Mouse (Mus musculus) kidney, postnatal 0 days (tissue): Measurements from ENCODE around the gene Sept11. TPM values are rescaled to one million over a fixed set of nuclear protein-coding genes. Genes with fewer than 3 reads are reported as not detected.

Experiments
- ATAC-seq: fragments of 200-750 bp; cut with Nextera tagmentation; replicated peaks from 2 replicates; pipeline ENCODE4 v1.8.0; 2017; ENCODE audit warnings: low read depth, moderate number of reproducible peaks, moderate TSS enrichment, moderate library complexity; ENCODE audit not compliant: low FRiP score
- DNase-seq: peaks from one replicate; pipeline ENCODE4 v3.0.0-alpha.2; 2016; ENCODE audit warnings: low spot score
- H3K27ac ChIP-seq: fragments of 300-500 bp; sonication (generic); 2 replicates; pipeline ENCODE4 v1.5.1; 2014; ENCODE audit warnings: mild to moderate bottlenecking
- H3K27me3 ChIP-seq: fragments of 300-500 bp; sonication (generic); 2 replicates; pipeline ENCODE4 v1.6.1; 2014; ENCODE audit warnings: low read length, mixed read lengths; ENCODE audit not compliant: insufficient read depth
- H3K36me3 ChIP-seq: fragments of 300-500 bp; sonication (generic); 2 replicates; pipeline ENCODE4 v1.6.1; 2014; ENCODE audit warnings: low read length, mixed read lengths; ENCODE audit not compliant: insufficient read depth
- H3K4me1 ChIP-seq: fragments of 300-500 bp; sonication (generic); replicated peaks from 2 replicates; pipeline ENCODE4 v1.6.1; 2014; ENCODE audit warnings: antibody characterized with exemption, low read length, mixed read lengths; ENCODE audit not compliant: insufficient read depth
- H3K4me2 ChIP-seq: fragments of 300-500 bp; sonication (generic); 2 replicates; pipeline ENCODE4 v1.6.1; 2014; ENCODE audit warnings: mild to moderate bottlenecking, low read length, moderate library complexity, mixed read lengths
- H3K4me3 ChIP-seq: fragments of 300-500 bp; sonication (generic); replicated peaks from 2 replicates; pipeline ENCODE4 v1.5.1; 2014; ENCODE audit warnings: low read depth, low read length
- H3K9ac ChIP-seq: fragments of 300-500 bp; sonication (generic); 2 replicates; pipeline ENCODE4 v1.6.1; 2014; ENCODE audit warnings: low read depth, low read length
- H3K9me3 ChIP-seq: fragments of 300-500 bp; sonication (generic); replicated peaks from 2 replicates; pipeline ENCODE4 v1.6.1; 2016; ENCODE audit warnings: low read length, inconsistent platforms, mixed read lengths
- CTCF ChIP-seq: IDR thresholded peaks from 2 replicates; pipeline ENCODE4 v1.5.1; 2016; ENCODE audit warnings: antibody characterized with exemption, low read depth, mild to moderate bottlenecking, moderate library complexity
- WGBS: fragments of 180-500 bp; shearing (Covaris S2); extraction: QIAGEN DNeasy Blood & Tissue Kit; methylation state at CpG from one replicate; pipeline ENCODE4 v1.1.7; 2014; 5-methylcytosine and 5-hydroxymethylcytosine counted together
- polyA plus RNA-seq: library from polyadenylated mRNA; unstranded; fragments of >200 nt; fragmentation: Nextera tagmentation; extraction: Ambion mirVana; gene quantifications from 2 replicates; pipeline ENCODE4 v1.2.1, GENCODE M21; 2015

Gene Sept11
- polyA plus RNA-seq, 1 experiment from 2014 or later, result 140 TPM

DNA sequence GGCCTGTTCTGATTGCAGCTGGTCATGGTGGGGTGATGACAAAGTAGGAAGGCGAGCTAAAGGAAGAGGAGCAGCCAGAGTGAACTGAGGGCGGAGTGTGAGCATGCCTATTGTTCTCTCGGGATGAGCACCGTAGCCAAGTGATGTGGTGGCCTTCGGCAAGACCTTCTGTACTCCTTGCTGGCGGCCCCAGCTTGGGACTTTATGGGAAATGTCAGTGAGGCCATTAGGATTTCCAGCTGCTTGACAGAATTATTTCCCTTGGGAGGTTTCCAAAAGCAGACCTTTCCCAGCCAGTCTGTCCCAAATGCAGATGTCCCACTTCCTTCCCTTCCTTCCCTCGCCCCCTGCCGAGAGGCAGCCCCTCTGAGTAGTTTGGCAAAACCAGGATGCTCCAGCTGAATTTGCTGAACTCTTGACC, 8.1 kb downstream of the Sept11 start:
- H3K4me1 ChIP-seq, result peaks cover 50% of the 10 kb centered on the region
- no peaks in the 10 kb centered on the region for H3K9me3 ChIP-seq
- peak; percentile 90 for DNase-seq
- H3K36me3 ChIP-seq, result no peaks in the 10 kb centered on the region
- peak overlapping the region; percentile 28 for H3K4me2 ChIP-seq
- peak; percentile 27; the same call in 1 of the 2 replicates for TF ChIP-seq CTCF
- no peak overlapping the region for H3K4me3 ChIP-seq
- WGBS, result 21% methylated on average over 8 of the region's 8 CpGs
- peak; percentile 33 for ATAC-seq
- H3K9ac ChIP-seq, result no peak overlapping the region
- no peaks in the 10 kb centered on the region for H3K27me3 ChIP-seq
- peak overlapping the region; percentile 77 for H3K27ac ChIP-seq

DNA sequence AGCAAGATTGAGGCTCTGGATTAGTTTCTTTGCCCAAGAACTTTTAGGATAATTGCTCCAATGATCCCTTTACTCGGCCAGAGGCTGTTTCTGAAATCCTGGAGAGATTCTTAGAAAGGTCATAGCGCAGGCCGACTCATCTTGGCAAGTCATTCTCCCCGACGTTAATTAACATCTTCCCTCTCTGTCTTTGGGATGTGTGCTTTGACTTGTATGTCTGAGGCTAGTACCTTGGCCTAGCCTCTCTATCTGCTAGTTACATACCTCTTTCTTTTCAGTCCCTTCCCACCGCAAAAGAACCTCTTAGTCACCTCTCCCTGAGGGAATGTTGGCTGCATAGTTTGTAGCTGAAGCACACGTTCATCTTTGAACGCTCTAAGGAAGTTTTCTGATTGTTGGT, 10.4 kb downstream of the Sept11 start:
- ATAC-seq (no peak), DNase-seq (no peak)
- no peak overlapping the region for H3K4me2 ChIP-seq
- no peaks in the 10 kb centered on the region for H3K36me3 ChIP-seq
- H3K4me3 ChIP-seq, result no peak overlapping the region
- 63% methylated on average over 8 of the region's 8 CpGs for WGBS
- H3K27ac ChIP-seq, result no peak overlapping the region
- peaks cover 30% of the 10 kb centered on the region for H3K4me1 ChIP-seq
- no peaks in the 10 kb centered on the region for H3K9me3 ChIP-seq
- H3K9ac ChIP-seq, result no peak overlapping the region
- no peaks in the 10 kb centered on the region for H3K27me3 ChIP-seq
- no peak for TF ChIP-seq CTCF

DNA sequence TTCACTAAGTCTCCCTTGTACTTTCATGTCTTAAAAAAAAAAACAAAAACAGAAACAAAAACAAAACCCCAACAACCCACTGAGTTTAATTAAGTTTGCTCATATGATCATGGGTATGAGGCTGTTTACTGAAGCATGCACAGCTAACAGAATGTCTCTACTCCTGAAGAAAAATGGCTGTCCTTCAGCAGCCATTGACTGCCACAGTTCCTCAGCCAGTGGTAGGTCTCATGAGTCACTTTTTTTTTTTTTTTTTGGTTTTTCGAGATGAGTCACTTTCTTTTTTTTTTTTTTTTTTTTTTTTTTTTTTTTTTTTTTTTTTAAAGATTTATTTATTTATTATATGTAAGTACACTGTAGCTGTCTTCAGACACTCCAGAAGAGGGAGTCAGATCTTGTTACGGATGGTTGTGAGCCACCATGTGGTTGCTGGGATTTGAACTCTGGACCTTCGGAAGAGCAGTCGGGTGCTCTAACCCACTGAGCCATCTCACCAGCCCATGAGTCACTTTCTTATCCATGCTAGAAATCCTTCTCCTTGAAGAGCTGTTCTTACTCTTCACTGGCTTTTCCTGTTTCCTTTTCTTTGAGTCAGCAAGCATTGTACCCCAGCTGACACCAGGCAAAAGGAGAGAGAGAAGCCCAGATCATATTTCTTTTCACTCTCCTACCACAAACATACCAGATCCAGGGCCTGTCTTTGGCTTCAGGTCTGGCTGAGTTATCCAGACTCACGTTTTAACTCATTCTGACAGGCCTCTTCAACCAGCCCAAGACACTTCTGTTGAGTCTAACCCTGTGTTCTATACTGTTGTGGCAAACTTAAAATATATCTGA, 12.0 kb downstream of the Sept11 start:
- Histone ChIP-seq H3K4me2 (no peak overlapping the region), H3K36me3 (no peaks in the 10 kb centered on the region), H3K9me3 (no peaks in the 10 kb centered on the region), H3K27ac (no peak overlapping the region), H3K9ac (no peak overlapping the region), H3K4me3 (no peak overlapping the region), H3K4me1 (peaks cover 23% of the 10 kb centered on the region; the same call in 1 of the 2 replicates), H3K27me3 (no peaks in the 10 kb centered on the region)
- TF ChIP-seq CTCF, result no peak
- no peak for ATAC-seq
- peak; percentile 86 for DNase-seq
- WGBS, result 37% methylated on average over 4 of the region's 5 CpGs

DNA sequence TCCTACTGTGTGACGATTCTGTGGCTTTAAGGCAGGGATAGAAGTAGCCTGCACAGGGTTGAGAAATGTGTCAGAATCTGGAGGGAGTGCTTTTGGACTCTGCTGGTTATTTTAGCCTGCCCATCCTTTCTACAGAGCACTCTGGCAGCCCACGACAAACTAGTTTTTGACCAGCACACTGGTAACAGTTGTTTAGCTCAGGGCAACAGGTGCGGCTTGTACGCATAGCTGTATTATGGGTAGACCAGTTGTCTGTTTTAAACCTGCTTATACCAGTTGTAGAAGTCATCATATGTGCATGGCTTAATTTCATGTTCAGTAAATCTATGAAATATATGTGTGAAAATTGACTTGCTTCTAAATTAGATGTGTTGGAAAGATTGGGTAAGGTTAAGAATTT, 12.8 kb downstream of the Sept11 start:
- no peaks in the 10 kb centered on the region for H3K9me3 ChIP-seq
- H3K27ac ChIP-seq, result no peak overlapping the region
- H3K4me3 ChIP-seq, result no peak overlapping the region
- ATAC-seq (no peak), DNase-seq (no peak)
- TF ChIP-seq CTCF, result no peak
- H3K27me3 ChIP-seq, result no peaks in the 10 kb centered on the region
- H3K4me1 ChIP-seq, result peaks cover 17% of the 10 kb centered on the region; the same call in 1 of the 2 replicates
- no peak overlapping the region for H3K9ac ChIP-seq
- no peaks in the 10 kb centered on the region for H3K36me3 ChIP-seq
- 88% methylated on average over 4 of the region's 4 CpGs for WGBS
- no peak overlapping the region for H3K4me2 ChIP-seq

DNA sequence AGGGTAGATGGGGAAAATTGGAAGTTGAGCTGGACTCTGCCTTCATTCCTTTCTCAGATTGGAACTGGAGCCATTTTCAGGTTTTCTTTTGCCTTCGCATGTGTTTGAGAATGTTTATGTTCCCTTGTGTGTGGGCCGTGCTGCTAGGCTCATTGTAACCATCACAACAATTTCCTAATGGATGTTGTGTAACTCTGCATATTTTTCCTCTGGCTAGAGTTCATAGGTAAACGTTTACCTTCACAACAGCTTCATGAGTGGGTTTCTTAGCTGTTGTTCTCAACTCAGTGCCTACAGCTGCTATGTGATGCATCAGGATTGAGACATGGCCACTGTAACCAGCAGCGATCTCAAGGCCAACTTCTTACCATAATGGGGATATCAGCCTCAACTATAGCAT, 15.5 kb downstream of the Sept11 start:
- no peak overlapping the region for H3K27ac ChIP-seq
- H3K36me3 ChIP-seq, result no peaks in the 10 kb centered on the region
- H3K4me2 ChIP-seq, result no peak overlapping the region
- H3K27me3 ChIP-seq, result no peaks in the 10 kb centered on the region
- DNase-seq (no peak), ATAC-seq (no peak)
- no peak overlapping the region for H3K9ac ChIP-seq
- no peaks in the 10 kb centered on the region for H3K9me3 ChIP-seq
- H3K4me3 ChIP-seq, result no peak overlapping the region
- H3K4me1 ChIP-seq, result peaks cover 7% of the 10 kb centered on the region; the same call in 1 of the 2 replicates
- 63% methylated on average over 4 of the region's 4 CpGs for WGBS
- TF ChIP-seq CTCF, result no peak

DNA sequence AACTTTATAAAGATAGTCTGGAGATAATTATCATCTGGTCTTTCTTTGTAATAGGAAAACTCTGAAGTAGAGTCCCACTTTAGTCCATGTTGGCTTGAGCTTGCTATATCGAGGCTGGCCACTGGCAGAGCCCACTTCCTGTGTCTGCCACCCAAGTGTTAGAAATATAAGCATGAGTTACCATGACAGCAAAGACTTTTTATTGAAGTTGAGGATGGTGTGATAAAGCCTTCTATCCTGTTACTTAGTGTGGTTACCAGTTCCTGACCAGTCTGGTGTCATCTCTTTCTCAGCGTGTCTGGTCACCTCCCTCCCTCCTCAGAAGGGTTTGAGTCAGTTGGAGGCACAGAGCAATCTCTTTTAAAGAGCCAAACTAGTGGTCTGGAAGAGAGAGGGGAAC, 16.3 kb downstream of the Sept11 start:
- Histone ChIP-seq H3K27me3 (no peaks in the 10 kb centered on the region), H3K27ac (no peak overlapping the region), H3K4me3 (no peak overlapping the region), H3K4me1 (peaks cover 4% of the 10 kb centered on the region; the same call in 1 of the 2 replicates), H3K36me3 (no peaks in the 10 kb centered on the region), H3K9ac (no peak overlapping the region), H3K9me3 (no peaks in the 10 kb centered on the region), H3K4me2 (no peak overlapping the region)
- no peak for ATAC-seq
- no peak for TF ChIP-seq CTCF
- 69% methylated on average over 2 of the region's 2 CpGs for WGBS
- no peak for DNase-seq
